Mouse (Mus musculus) cerebellum, postnatal 25 days (tissue): ENCODE data around the gene Syngr3.
A peak's percentile ranks its signal among the peaks of the same experiment; 100 is the strongest.
"Not testable (repeated sequence)": the region's sequence is repeated elsewhere in the genome, so short reads cannot be mapped to it uniquely, and the experiment has no call there.

Experiments used
- DNase-seq, 2 experiments: peaks; one replicate each; pipeline ENCODE4 v3.0.0; 2021; ENCODE audit warnings: mixed read lengths in 2 of 2

Syngr3 gene

DNA sequence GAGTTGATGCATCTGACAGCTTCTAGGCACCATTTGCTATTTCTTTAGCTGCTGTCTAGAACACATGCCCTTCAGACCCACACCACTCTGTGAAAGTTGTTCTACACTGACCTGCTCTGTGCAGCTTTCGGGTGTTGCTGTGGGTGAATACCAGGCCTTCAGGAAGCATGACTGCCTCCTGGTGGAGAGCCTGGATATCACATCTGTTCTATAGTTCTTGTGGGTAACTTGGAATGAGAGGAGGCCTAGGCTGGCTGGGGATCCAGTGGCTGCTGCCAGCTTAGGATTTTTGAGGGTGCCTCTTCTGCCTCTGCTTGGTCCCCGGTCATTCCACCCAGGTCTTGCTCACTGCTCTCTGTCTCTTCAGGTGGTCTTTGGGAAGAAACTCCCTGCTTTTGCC lies 13.6 kb downstream of the Syngr3 start:
- DNase-seq: peak; percentile 67 to 82

DNA sequence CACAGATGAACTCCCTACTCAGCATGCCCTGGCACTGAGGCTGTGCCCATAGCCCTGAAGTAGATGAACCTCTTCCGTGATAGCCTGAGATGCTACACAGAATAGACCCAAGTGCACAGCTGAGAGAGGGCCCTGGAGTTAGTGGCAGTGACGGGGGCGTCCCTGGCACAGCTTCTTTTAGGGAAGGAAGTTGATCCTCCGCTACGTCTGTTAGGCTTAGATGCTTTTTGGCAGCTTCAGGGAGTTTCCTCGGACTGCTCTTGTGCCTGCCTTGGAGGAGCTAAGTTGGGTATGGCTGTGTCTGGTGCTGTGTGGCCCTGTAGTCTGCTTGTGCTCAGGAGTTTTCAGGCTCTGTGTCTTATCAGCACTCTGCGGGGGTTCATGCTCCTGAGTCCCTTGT lies 15.5 kb downstream of the Syngr3 start:
- DNase-seq: no peak

DNA sequence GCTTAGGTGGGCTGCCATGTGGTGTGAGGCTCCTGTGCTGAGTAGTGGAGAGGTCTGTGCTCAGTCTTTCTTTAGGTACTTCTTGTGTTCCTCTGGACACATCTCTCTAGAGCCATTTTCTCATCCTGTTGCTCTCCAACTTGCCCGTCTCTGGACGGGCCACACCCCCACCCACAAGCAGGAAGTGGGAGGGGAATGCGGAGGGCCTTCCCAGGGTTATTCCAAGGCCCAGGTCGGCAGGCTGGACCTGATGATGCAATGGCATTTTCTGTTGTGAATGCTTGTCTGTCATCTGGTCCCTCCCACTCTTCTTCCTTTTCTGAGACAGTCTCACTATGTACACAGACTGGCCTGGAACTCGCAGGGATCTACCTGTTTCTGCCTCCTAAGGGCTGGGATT lies 17.6 kb downstream of the Syngr3 start:
- DNase-seq: no peak

DNA sequence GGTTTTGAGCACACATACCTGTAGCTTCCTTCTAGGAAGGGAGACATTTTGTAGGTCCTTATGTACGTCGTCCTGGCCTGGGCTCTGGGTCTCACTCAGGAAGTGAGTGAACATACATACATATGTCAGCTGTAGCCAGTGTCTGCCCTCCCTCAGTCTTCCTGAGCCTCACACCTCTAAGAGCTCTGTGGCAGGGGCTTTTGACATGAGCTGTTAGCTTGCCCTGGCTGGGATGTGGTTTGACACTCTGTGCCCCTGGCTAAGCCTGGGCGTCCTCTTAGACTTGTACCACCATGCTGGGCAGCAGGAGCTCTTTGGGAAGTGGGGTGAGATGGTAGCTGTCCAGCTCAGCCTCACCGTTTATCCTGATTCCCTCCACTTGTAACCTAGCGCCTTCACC lies 18.4 kb downstream of the Syngr3 start:
- no peak for DNase-seq

DNA sequence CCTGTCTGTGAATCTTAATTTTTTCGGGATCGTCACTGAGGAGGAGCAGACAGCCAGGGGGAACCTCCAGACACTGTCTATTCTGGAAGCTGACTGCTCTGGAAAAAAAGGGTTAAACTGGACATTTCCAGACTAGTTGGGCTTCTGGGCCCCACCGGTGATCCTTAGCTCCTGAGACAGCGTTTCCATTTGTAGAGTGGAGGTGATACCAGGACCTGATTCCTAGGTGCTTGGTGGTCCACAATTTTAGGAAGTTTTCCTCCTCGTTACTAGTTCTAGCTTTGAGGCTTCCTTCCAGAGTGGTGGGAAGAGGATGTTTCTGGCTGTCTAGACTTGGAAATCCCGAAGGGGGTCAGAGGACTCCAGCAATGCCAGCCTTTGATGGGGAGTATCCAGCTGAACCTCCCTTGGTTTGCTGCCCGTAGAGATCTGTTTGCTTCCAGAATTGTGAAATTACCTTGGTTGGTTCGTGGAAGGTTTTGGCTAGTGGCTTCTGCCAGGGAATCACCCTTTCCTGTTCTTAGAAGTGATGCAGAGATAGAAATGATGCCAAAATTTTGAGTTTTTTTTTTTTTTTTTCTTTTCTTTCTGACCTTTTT lies 19.4 kb downstream of the Syngr3 start:
- DNase-seq: no peak

DNA sequence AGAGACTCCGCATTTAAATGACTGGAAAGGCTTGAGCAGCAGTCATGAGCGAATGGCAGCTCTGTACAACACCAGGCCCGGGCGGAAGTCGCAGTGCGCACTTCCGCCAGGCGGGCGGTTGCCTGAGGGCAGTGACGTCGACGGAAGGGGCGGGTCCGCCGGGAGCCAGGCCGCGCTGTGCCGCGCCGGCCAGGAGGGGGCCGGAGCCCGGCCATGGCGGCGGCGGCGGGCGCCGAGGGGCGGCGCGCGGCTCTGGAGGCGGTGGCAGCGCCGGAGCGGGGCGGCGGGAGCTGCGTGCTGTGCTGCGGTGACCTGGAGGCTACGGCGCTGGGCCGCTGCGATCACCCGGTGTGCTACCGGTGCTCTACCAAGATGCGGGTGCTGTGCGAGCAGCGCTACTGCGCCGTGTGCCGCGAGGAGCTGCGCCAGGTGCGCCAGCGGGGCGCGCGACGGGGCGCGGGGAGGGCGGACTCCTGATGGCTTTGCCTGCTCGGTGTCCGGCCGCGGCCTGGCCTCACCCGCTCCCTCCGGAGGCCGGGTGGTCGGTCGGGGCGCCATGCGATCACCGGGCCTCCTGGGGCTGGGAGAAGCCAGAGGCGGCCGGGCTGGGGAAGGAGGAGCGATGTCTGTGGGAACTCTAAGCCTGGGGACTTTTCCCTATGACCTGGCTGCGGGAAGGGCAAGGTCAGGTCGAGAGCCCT lies 20.1 kb downstream of the Syngr3 start, which contains the start of gene Zfp598:
Gene Zfp598, plus strand, starts transcription at position 143 of the 701 bp plus-strand sequence.
- peak; percentile 97 to 98 for DNase-seq

DNA sequence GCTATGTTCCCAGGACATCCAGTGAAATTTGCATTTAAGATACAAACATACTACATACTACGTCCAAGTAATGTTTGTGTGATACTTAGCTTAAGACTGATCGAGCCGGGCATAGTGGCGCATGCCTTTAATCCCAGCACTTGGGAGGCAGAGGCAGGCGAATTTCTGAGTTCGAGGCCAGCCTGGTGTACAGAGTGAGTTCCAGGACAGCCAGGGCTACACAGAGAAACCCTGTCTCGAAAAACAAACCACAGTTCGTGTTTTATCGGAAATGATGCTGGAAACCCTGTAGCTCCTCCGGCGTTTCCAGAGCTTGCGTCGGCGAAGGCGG lies 20.6 kb downstream of the Syngr3 start:
- DNase-seq: not testable (repeated sequence)

DNA sequence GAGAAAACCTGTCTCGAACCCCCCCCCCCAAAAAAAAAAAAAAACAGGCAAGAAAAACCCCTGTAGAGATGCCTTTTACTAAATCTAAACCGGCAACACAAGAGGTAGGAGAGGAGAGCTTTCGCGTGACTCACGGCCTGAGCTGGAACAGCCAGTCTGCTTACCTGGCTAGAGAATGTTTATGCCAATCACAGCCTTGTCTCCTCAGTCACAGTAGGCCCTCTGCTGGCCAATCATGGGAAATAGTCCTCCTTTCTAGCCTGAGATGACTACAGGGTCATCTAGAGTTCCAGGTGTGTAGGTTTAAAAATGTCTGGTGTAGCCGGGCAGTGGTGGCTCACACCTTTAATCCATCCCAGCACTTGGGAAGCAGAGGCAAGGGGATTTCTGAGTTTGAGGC lies 22.3 kb downstream of the Syngr3 start:
- peak; percentile 75 to 87 for DNase-seq

DNA sequence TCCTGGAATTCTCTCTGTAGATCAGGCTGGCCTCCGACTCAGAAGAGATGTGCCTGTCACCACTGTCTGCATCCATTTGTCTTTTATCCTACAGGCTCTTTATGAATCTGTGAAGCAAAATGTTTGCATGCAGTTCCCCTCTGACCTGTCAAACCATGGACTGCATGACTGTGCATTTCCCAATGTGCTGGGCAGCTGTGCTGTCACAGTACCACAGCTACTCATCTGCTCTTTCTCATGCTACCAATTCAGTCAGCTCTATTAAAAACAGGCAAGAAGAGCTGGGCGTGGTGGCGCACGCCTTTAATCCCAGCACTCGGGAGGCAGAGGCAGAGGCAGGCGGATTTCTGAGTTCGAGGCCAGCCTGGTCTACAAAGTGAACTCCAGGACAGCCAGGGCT lies 22.7 kb downstream of the Syngr3 start:
- not testable (repeated sequence) for DNase-seq

DNA sequence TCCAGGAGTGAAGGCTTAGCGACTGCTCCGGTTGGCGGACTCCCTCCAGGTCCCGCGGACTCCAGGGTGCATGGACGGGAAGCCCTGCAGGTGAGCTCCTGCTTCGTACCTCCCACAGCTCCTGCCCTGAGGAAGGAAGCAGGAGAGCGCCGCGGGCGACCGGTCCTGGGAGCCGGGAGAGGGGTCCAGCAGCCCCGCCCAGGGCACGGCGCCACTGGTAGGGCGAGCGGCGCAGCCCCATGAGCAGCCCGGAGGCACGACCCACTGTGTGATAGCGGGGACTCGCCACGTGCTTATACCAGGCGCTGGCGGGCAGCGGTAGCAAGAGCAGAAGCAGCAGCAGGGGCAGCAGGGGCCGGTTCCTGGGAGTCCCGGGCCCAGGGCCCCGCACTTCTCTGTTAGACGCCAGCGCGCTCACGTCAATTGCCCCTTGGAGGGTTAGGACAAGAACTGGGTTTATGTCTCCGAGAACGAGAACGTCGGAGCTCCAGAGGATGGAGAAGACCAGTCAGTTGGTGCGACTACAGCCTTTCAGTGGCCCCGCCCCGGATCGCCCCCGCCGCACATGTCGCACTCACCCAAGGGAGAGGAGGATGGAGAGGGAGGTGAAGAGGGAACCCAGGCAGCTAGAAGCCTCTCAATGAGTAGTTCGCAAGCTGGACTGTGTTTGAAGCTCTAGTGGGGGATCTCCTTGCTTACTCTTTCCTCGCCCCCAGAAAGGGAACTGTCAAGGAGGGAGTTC lies 31.6 kb downstream of the Syngr3 start, which contains the start of gene Npw:
Gene Npw, minus strand, starts transcription at position 441 of the 742 bp plus-strand sequence.
- no peak for DNase-seq

DNA sequence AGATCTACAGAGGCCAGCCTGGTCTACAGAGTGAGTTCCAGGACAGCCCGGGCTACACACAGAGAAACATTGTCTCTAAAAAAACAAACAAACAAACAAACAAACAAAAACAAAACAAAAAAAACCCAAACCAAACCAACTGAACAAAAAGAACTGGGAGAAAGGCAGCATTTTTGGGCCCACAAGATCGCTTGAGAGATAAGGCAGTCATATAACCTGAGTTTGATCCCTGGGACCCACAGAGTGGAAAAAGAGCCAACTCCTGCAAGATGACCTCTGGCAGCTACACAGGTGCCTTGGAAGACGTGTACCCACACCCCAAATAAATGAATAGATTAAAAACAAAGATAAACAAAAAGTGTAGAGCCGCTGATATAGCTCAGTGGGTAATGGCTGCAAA lies 34.8 kb downstream of the Syngr3 start:
- DNase-seq: no peak

DNA sequence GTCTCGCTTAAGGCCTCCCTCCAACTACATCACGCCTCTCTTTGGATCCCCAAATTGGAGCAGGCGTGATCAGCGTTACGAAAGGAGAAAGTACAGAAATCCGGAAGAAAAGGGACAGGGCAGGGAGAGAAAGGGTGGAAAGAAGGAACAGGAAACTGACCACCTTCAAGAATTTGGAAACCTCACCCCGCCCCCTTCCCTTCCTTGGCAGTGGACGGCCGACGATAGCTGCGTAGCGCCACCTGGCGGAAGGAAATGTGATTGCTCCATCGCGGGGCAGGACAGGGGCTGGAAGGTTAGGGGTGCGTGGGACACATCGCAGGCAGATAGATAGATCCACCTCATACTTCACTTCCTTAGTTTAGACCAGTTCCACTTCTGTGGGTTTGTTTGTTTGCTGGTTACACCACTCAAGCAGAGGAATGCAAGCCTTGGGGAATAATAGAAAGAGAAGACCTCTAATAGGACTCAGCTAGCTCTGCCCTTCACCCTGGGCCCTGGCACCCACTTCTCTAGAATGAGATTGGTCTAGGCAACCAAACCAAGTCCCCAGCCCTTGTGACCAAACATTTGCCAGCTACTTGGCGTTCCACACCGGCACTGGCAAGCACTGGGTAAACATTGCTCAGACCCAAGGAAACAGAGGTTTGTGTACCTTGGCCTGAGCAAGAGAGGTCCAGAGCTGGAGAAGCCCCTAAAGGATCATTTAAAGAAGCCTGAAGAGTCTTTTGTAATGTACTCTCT lies 35.6 kb downstream of the Syngr3 start:
- peak; percentile 82 to 89 for DNase-seq

DNA sequence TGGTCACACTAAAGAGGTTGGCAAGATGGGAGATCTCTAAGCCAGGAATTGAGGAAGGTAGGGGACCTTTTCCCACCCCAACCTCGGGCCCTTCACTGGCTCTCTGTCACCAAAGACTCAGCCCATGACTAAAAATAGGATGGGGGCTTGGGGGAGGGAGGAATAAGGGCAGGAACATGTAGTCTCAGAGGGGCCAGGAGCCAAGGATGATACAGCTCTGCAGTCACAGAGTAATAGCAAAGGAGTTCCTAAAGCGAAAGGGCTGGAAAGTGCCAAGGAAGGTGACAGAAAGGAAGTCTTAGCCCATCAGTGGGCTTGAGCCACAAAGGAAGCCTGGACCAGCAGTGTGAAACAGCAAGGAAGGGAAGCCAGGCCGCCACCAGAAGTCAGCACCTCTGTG lies 37.9 kb downstream of the Syngr3 start:
- no peak for DNase-seq

DNA sequence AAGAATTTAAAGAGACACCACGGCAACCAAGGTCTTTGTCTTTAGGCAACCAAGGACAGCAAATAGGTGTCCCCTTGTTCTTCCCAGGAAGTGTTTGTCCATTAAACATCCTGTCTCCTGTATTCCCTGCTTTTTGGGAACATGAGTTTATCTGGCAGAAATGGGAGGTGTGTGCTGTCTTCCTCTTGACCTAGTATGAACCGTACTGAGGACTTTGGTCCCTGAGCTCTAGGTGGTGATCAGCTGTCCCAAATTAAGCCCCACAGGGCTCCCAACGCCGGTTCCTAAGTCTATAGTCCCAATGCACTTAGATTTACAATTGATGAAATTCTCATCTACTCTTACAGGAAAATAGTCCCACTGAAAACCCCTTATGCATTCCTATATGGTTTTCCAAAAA lies 39.0 kb downstream of the Syngr3 start:
- DNase-seq: no peak

DNA sequence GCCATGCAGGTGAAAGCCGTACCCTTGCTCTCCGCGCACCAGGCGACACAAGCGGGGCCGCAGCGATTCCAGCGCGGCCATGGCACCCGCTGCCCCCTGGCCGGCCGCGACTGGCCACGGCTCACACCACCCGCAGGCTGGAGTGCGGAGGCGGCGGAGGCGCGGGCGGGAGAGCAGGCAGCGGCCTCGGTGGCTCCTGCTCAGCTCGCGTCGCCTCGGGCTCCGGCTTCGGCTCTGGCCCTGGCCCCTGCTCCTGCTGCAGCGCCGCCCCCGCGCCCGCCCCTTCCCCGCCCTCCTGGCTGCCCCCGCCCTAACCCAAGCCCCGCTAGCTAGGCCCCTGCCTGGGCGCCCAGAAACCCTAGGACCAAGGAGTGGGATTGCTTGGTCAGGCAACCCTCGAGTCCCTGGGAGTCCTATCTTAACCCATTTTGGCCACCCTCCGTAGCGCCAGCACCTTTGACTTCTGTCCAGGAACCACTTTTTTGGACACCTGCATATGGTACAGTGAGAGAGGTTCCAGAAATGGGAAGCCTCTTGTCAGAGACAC lies 39.6 kb downstream of the Syngr3 start, which contains the start of gene Slc9a3r2:
Gene Slc9a3r2, minus strand, starts transcription at position 258 of the 547 bp plus-strand sequence.
- peak; percentile 87 to 88 for DNase-seq

DNA sequence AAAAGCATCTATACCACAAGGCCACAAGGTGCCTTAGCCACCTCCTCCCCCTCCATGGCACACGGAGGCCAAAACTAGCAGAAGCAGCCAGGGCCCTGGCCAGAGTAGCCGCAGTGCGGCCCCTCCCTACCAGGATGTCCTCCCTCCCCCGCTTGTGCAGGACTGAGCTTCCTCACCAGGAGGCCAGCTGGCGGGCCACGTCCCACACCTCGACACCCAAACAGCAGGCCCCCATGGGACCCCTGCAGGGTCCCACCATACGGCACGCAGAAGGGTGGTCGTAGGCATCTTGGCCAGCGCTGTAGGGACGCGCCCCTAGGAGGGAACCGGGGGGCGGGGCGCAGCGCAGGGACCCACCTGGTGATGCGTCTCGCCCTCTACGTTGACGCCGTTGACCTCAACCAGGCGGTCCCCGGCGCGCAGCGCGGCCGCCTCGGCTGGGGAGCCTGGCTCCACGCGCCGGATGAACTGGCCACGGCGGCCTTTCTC lies 40.1 kb downstream of the Syngr3 start:
- peak; percentile 81 to 82 for DNase-seq

DNA sequence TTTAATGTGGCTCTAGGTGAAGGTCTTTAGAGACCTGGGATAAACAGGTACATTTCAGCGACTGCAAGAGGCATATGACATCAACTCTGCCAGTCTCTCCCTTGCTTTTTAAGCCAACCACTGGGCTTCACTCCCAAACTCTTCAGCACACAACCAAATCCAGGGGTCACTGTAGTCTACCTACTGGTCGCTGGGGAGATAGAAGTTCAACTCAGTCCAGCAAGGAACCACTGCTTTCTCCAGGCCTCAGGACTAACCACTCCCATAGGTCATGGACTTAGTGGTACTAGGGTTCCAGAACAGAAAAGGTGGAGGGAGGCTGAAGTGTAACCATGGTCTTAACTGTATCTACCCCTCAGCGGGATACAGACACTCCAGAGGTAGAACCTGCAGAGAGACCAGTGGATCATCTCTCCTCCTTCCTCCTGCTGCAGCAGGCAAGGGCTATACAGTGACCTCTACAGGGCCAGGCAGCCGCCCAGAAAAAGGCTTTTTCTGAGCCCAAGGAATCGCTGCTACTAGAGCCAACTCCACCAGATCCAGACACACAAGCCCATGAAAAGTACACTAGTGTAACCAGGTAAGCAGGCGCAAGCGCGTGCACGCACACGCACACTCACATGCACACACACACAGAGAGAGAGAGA lies 40.9 kb downstream of the Syngr3 start:
- DNase-seq: peak; percentile 67 to 68

DNA sequence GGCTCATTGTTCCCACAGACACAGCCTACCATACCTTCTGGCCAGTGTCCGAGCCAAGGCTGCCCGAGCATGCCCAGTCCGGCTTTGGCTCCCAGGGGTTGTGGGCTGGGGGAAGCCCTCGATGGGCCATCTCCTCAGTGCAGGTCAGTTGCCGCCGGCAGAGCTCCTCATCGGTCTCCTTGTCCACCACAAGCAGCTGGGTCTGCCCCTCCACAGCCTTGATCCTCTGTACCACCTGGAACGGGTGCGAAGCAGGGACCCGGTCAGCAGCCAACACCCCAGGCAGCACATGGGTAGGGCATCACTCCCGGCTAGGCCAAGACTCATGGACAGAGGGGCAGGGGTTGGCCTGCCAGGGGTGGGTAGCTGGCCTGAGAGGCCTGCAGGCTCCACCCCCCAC lies 42.3 kb downstream of the Syngr3 start:
- peak; percentile 54 to 61 for DNase-seq

DNA sequence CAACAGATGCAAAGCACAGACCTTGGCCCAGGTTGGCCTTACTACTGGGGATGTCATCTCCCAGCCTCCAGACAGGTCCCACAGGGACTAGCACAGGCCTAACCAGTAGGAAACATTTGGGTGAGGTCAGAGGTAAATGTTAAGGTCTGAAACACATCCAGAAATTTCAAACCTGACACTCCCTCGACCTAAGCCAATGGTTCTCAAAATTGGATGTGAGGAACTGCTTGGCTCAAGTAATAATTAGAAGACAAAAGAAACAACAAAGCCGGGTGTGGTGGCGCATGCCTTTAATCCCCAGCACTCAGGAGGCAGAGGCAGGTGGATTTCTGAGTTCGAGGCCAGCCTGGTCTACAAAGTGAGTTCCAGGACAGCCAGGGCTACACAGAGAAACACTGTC lies 43.4 kb downstream of the Syngr3 start:
- no peak for DNase-seq

DNA sequence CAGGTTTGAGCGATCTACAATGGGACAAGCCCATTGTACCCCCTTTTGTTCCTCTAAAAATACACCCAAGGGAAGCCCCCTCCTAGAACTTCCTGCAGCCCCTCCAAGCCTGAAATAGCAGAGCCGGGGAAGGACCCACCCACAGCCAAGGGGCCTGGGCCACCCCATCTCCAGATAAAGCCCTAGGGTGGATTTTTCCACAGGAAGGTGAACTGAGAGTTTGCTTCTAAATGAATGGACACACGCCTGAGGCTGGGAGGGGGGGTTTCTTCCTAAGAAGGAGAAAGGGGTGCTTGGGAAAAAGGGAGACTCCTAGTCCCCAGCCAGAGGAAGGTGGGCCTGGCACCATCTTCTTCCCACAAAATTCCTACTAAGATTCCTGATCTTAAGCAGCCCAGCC lies 43.8 kb downstream of the Syngr3 start:
- DNase-seq: no peak

DNA sequence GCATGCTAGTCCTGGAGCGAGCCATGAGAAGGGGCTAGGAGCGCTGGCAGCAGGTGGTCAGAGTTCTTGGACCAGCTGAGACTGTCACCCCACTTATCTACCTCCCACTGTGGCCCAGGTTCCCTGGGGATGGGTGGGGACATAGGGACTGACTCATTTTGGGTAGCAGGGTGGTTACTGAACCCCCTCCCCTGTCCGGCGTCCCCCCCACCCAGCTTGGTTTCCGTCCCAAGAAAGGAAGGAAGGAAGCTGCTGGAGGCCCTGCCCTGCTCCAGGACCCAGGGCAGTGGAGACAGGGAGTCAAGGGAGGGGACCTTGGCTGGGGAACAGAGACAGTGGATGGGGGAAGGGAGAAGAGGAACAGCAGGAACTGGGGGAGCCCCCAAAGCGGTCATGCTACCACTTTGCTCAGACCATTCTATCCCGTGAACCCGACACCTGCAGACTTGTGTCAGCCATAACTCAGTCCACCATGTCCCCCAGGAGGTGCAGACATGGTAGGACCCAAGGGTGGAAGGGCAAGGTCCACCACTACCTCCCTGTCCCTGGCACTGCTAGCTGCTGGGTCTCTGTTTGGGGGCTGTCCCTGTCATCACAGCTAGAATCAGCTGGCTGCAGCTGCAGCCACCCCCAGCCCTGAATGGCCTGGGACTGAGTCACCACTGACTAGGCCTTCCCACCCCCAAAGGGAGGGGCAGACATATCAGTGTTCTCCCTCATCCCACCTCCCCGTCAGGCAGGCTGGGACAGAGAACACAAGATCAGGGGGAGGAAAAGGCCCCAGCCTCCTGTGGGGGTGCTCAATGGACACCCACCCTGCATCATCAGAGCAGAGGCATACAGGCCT lies 44.7 kb downstream of the Syngr3 start:
- no peak for DNase-seq
